Mouse (Mus musculus): ENCODE results near the gene Ly6g5c. TPM values are rescaled to one million over a fixed set of nuclear protein-coding genes. Genes with fewer than 3 reads are reported as not detected.
"Not testable (repeated sequence)": the region's sequence is repeated elsewhere in the genome, so short reads cannot be mapped to it uniquely, and the experiment has no call there.

The Ly6g5c gene
- polyA plus RNA-seq, 1 experiment from 2014 or later, result not detected

DNA sequence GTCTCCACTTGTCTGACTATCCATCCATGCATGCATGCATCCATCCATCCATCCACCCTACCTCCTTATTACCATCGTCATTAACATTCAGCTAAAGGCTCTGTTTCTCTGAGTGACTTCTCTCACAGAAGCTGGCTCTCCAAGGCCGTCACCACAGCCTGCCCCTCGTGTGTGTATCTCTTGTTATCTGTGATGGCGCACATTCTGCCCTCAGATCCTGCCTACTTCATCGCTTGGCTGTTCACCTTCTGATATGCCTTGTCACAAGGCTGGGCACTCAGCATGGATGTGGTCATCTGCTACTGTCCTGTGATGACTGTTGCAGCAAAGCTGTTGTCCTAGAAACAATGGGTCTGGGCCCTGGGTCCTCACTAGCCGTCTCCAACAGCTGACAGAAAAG is 3.3 kb upstream of the Ly6g5c start:
- H3K27ac ChIP-seq (ENCODE audit: low read length), result no peak overlapping the region
- no peak overlapping the region for H3K9ac ChIP-seq (replicated peaks; ENCODE audit: low read length)
- no peak overlapping the region for H3K4me2 ChIP-seq (replicated peaks; ENCODE audit: low read depth, low read length)
- no peaks in the 10 kb centered on the region for H3K27me3 ChIP-seq (ENCODE audit: insufficient read depth, low read length)
- WGBS, result 67% methylated on average over 6 of the region's 6 CpGs
- H3K9me3 ChIP-seq (ENCODE audit: low read length), result no peaks in the 10 kb centered on the region
- no peak for ATAC-seq (ENCODE audit: low FRiP score, low TSS enrichment)
- H3K4me1 ChIP-seq (ENCODE audit: insufficient read depth, low read length), result peaks cover 42% of the 10 kb centered on the region
- no peak overlapping the region for H3K4me3 ChIP-seq (ENCODE audit: low read length)
- H3K36me3 ChIP-seq (ENCODE audit: insufficient read depth, low read length), result peaks cover 34% of the 10 kb centered on the region

DNA sequence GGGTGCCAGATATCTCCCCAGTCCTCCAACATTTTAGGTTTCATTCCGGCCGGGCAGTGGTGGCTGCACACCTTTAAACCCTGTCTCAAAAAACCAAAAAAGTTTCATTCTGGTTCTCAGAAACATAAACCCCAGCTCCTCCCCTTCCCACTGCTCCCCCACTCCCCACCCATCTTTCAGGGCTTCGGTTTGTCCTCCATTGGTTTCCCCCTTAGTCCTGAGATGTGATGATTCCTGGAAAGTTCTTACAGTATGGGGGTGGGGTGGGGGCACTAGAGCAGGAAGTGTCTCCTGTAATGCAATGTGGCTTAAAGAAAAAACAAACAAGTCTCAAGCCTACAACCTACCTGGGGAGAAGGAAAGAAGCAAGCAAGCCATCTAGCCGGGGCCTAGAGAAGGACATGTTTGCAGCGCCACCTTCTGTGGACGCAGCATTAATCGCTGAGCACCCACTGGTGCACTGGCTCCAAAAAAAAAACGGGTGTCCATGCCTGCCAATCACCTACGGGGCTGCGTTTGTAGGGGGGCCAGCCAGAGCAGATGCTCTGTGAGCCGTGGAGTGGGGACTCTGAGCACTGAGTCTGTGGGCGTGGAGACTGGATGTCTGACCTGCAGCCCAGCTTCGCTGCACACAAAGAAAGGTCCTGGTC is 2.2 kb upstream of the Ly6g5c start:
- ATAC-seq (ENCODE audit: low FRiP score, low TSS enrichment), result no peak; the same call in 1 of the 2 replicates
- Histone ChIP-seq H3K4me2 (replicated peaks; ENCODE audit: low read depth, low read length) (peak overlapping the region; percentile 46), H3K4me1 (ENCODE audit: insufficient read depth, low read length) (peaks cover 31% of the 10 kb centered on the region), H3K4me3 (ENCODE audit: low read length) (peak overlapping the region; percentile 21), H3K9me3 (ENCODE audit: low read length) (no peaks in the 10 kb centered on the region), H3K36me3 (ENCODE audit: insufficient read depth, low read length) (peaks cover 25% of the 10 kb centered on the region), H3K27me3 (ENCODE audit: insufficient read depth, low read length) (no peaks in the 10 kb centered on the region), H3K27ac (ENCODE audit: low read length) (peak overlapping the region; percentile 24), H3K9ac (replicated peaks; ENCODE audit: low read length) (peak overlapping the region; percentile 51)
- 21% methylated on average over 13 of the region's 13 CpGs for WGBS

DNA sequence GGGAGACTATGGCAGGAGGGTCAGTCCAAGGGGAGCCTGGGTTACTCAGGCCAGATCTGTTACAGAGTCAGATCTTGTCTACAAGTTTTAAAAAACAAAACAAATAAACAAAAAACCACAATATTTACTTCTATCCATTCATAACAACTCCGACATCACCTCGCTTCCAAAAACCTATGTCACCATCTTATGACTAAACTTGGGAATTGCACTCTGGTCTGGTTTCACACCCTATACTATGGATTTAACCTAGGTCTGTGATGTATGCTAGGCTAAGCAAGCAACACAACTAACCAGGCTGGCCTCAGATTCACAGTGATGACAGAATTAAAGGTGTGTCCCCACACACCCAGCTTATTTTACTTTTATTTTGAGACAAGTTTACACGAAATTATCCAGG is 1.6 kb upstream of the Ly6g5c start:
- no peak overlapping the region; the same call in 1 of the 2 replicates for H3K4me3 ChIP-seq (ENCODE audit: low read length)
- WGBS, result 76% methylated on average over 3 of the region's 3 CpGs
- H3K36me3 ChIP-seq (ENCODE audit: insufficient read depth, low read length), result peaks cover 19% of the 10 kb centered on the region
- peaks cover 24% of the 10 kb centered on the region for H3K4me1 ChIP-seq (ENCODE audit: insufficient read depth, low read length)
- no peak overlapping the region; the same call in 1 of the 2 replicates for H3K27ac ChIP-seq (ENCODE audit: low read length)
- peak overlapping the region; percentile 51; the same call in 1 of the 2 replicates for H3K9ac ChIP-seq (replicated peaks; ENCODE audit: low read length)
- H3K9me3 ChIP-seq (ENCODE audit: low read length), result no peaks in the 10 kb centered on the region
- no peaks in the 10 kb centered on the region for H3K27me3 ChIP-seq (ENCODE audit: insufficient read depth, low read length)
- no peak for ATAC-seq (ENCODE audit: low FRiP score, low TSS enrichment)
- 0 out of 2 replicates have a peak overlapping the region, but pooled peaks have one; percentile 46 for H3K4me2 ChIP-seq (replicated peaks; ENCODE audit: low read depth, low read length)

DNA sequence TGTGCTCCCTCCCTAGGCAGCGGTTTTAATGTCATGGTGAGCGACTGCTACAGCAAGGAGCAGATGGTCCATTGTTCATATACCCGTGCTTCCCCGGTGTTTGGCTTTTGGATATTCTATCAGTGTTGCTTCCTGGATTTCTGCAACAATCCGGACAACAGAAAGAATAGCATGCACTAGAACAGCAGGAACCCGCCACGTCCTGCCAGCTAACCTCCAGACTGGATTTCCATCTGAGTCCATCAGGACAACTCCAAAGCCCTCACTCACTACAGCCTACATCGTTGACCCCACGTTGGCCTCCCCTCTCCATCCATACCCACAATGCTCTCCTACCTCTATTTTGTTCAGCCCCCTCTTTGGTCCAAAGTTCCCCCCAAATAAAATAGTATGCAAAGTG is 3.7 kb downstream of the Ly6g5c start:
- 69% methylated on average over 9 of the region's 9 CpGs for WGBS
- no peak overlapping the region for H3K9ac ChIP-seq (replicated peaks; ENCODE audit: low read length)
- H3K27ac ChIP-seq (ENCODE audit: low read length), result no peak overlapping the region
- no peaks in the 10 kb centered on the region for H3K27me3 ChIP-seq (ENCODE audit: insufficient read depth, low read length)
- H3K9me3 ChIP-seq (ENCODE audit: low read length), result no peaks in the 10 kb centered on the region
- H3K4me3 ChIP-seq (ENCODE audit: low read length), result no peak overlapping the region
- H3K4me2 ChIP-seq (replicated peaks; ENCODE audit: low read depth, low read length), result no peak overlapping the region
- H3K36me3 ChIP-seq (ENCODE audit: insufficient read depth, low read length), result peaks cover 24% of the 10 kb centered on the region
- no peaks in the 10 kb centered on the region for H3K4me1 ChIP-seq (ENCODE audit: insufficient read depth, low read length)
- ATAC-seq (ENCODE audit: low FRiP score, low TSS enrichment), result no peak

DNA sequence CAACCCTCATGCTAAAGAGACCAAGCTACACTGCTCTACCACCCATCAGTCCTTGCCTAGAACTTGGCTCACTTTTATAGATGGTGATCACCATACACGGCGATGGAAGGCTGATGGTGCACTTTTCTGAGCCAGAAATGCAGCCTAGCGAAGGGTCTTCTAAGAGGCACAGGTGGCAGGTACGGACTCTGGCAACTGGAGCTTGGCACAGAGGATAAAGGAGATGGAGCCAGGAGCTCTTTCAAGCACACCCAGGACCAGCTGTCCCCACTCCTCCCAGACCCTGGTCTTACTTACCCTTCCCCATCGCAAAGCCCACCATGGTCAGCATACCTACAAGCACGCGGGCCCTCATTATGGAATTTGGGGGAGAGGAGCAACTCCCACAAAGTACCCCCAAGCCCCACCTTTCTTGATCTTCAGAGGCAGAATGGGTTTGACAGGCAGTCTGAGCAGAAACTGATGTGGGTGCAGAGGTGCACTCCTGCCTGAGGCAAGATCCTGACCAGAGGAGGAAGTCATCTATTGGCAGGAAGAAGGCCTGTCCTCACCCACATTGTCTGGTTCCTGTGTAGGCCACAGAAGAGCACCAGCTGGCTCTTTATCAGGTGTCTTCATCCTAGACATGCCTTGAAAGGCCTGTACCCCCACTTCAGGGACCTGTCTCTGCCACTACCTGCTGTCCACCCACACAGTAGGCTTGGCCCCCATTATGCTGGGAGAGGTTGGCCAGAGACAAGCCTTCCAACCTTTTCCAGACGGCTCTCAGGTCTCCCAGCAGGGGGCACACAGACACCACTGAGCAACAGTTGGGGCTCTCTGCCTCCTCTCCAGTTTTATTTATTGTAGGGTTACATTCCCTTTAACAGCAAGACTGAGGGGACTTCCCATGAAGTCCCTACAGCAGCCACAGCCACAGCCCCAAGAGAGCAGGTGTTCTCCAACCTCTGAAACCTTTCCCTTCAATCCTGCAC is 7.3 kb downstream of the Ly6g5c start, which contains the start of gene Ly6g5b:
TSS of gene Ly6g5b (minus strand) at position 383 of the 974 bp plus-strand sequence.
- 81% methylated on average over 8 of the region's 8 CpGs for WGBS
- Histone ChIP-seq H3K9ac (replicated peaks; ENCODE audit: low read length) (no peak within 1 kb of the TSS), H3K4me2 (replicated peaks; ENCODE audit: low read depth, low read length) (no peak within 1 kb of the TSS), H3K9me3 (ENCODE audit: low read length) (no peaks in the 10 kb centered on the region), H3K27ac (ENCODE audit: low read length) (no peak within 1 kb of the TSS), H3K27me3 (ENCODE audit: insufficient read depth, low read length) (no peaks in the 10 kb centered on the region), H3K4me3 (ENCODE audit: low read length) (no peak within 1 kb of the TSS), H3K36me3 (ENCODE audit: insufficient read depth, low read length) (peaks cover 47% of the 10 kb centered on the region), H3K4me1 (ENCODE audit: insufficient read depth, low read length) (peaks cover 8% of the 10 kb centered on the region)
- ATAC-seq (ENCODE audit: low FRiP score, low TSS enrichment), result no peak

DNA sequence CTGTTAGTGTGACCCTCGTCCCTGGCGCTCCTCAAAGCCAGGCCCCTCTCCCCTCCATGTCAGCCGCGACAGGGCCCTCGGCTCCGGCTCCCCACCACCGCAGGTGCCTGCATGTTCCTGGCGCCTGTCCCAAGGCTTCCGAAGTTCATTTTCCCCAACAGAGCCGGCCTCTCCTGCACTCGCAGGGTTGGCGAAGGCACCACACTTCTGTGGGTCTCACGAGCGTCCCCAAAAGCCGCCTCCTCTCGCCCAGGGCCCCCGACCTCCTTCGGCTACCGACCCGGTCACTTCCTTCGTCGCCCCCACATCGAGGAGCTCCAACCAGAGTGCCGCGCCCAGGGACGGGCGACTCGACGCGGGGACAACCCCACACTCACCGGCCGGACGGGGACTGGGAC is 12.7 kb downstream of the Ly6g5c start:
- ATAC-seq (ENCODE audit: low FRiP score, low TSS enrichment), result peak; percentile 16
- Histone ChIP-seq H3K9ac (replicated peaks; ENCODE audit: low read length) (peak overlapping the region; percentile 97), H3K4me3 (ENCODE audit: low read length) (peak overlapping the region; percentile 96), H3K9me3 (ENCODE audit: low read length) (no peaks in the 10 kb centered on the region), H3K27me3 (ENCODE audit: insufficient read depth, low read length) (no peaks in the 10 kb centered on the region), H3K4me2 (replicated peaks; ENCODE audit: low read depth, low read length) (peak overlapping the region; percentile 90), H3K27ac (ENCODE audit: low read length) (peak overlapping the region; percentile 81), H3K4me1 (ENCODE audit: insufficient read depth, low read length) (peaks cover 24% of the 10 kb centered on the region), H3K36me3 (ENCODE audit: insufficient read depth, low read length) (peaks cover 44% of the 10 kb centered on the region)
- WGBS, result under 1% methylated on average over 33 of the region's 33 CpGs

DNA sequence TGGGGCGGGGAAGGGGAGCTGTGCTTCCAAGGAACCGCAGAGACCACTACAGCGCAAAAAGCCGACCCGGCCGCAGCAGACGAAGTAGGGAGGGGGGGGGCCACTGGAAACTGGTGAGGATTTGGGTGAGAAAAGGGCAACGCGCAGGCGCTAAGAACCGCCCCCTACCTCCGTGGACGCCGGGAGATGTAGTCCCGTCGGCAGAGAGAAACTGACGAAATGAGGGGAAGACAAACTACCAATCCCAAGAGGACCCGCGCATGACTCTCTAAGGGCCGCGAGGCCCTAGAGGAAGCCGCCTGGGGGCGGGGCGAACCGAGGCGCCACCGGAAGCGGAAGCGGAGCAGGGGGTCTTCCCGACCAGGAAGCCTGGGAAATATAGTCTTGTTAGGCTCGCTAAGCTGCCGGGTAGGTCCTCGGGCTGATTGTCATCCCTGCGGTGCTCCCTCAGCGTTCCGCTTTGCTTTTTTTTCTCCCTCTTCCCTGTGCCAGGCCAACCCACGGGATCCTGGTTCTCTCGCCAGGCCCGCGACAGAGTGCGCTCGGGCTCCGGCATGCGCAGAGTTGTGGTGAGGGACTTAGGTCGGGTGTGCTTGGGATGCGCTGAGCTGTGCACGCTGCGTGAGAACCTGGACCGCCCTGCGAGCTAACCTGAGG is 13.2 kb downstream of the Ly6g5c start, which contains the start of gene Gpank1:
TSS of gene Gpank1 (plus strand) at position 313 of the 657 bp plus-strand sequence.
- Histone ChIP-seq H3K27me3 (ENCODE audit: insufficient read depth, low read length) (no peaks in the 10 kb centered on the region), H3K36me3 (ENCODE audit: insufficient read depth, low read length) (peaks cover 39% of the 10 kb centered on the region), H3K4me1 (ENCODE audit: insufficient read depth, low read length) (peaks cover 26% of the 10 kb centered on the region), H3K9me3 (ENCODE audit: low read length) (no peaks in the 10 kb centered on the region), H3K4me2 (replicated peaks; ENCODE audit: low read depth, low read length) (peak within 1 kb of the TSS; percentile 90), H3K4me3 (ENCODE audit: low read length) (peak within 1 kb of the TSS; percentile 96), H3K27ac (ENCODE audit: low read length) (peak within 1 kb of the TSS; percentile 85), H3K9ac (replicated peaks; ENCODE audit: low read length) (peak within 1 kb of the TSS; percentile 97)
- peak; percentile 97 for ATAC-seq (ENCODE audit: low FRiP score, low TSS enrichment)
- WGBS, result under 1% methylated on average over 50 of the region's 50 CpGs

DNA sequence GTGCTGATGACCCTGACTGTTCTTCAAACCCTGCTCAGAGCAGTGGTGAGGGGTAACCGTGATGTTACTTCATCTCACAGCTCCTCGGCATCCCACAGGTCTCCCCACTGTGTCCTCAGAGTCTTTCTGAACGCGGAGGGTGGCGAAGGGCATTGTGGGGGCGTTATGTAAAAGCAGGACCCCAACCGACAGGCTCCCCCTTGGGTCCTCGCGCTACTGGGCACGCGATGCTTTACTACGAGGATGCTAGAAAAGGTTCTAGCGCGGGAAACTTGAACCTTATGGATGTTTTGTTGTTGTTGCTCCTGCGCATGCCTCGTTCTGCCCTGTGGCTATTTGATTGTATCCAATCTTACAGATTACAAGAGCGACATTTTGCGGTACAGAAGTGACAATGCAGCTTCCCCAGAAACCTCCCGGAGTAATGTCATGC is 13.8 kb downstream of the Ly6g5c start, which contains the start of gene Csnk2b:
TSS of gene Csnk2b (minus strand) at position 183 of the 433 bp plus-strand sequence.
- H3K4me3 ChIP-seq (ENCODE audit: low read length), result peak within 1 kb of the TSS; percentile 96
- H3K27me3 ChIP-seq (ENCODE audit: insufficient read depth, low read length), result no peaks in the 10 kb centered on the region
- H3K9ac ChIP-seq (replicated peaks; ENCODE audit: low read length), result peak within 1 kb of the TSS; percentile 97
- H3K4me1 ChIP-seq (ENCODE audit: insufficient read depth, low read length), result peaks cover 30% of the 10 kb centered on the region
- no peak; the same call in 1 of the 2 replicates for ATAC-seq (ENCODE audit: low FRiP score, low TSS enrichment)
- WGBS, result 0% methylated on average over 19 of the region's 19 CpGs
- no peaks in the 10 kb centered on the region for H3K9me3 ChIP-seq (ENCODE audit: low read length)
- H3K27ac ChIP-seq (ENCODE audit: low read length), result peak within 1 kb of the TSS; percentile 85
- peak within 1 kb of the TSS; percentile 90 for H3K4me2 ChIP-seq (replicated peaks; ENCODE audit: low read depth, low read length)
- H3K36me3 ChIP-seq (ENCODE audit: insufficient read depth, low read length), result peaks cover 35% of the 10 kb centered on the region

DNA sequence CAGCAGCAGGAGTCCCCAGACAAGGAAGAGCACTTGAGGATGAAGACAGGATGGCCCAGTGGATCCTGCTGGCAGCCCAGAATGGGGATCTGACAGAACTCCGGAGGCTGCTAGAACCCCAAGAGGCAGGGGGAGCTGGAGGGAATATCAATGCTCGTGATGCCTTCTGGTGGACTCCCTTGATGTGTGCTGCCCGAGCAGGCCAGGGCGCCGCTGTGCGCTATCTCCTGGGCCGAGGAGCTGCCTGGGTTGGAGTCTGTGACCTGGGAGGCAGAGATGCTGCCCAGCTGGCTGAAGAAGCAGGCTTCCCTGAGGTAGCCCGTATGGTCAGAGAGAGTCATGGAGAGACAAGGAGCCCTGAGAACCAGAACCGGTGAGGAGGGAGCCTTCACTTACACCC is 15.2 kb downstream of the Ly6g5c start:
- 88% methylated on average over 9 of the region's 9 CpGs for WGBS
- not testable (repeated sequence) for H3K9me3 ChIP-seq (ENCODE audit: low read length); ATAC-seq (ENCODE audit: low FRiP score, low TSS enrichment); H3K9ac ChIP-seq (replicated peaks; ENCODE audit: low read length); H3K27me3 ChIP-seq (ENCODE audit: insufficient read depth, low read length); H3K4me3 ChIP-seq (ENCODE audit: low read length); H3K4me2 ChIP-seq (replicated peaks; ENCODE audit: low read depth, low read length); H3K27ac ChIP-seq (ENCODE audit: low read length)
- H3K4me1 ChIP-seq (ENCODE audit: insufficient read depth, low read length), result peaks cover 40% of the 10 kb centered on the region
- peaks cover 25% of the 10 kb centered on the region for H3K36me3 ChIP-seq (ENCODE audit: insufficient read depth, low read length)
